Mouse (Mus musculus) brain, embryonic 14.5 days (tissue): Measurements from ENCODE around the gene Vps16. TPM values are rescaled to one million over a fixed set of nuclear protein-coding genes. Genes with fewer than 3 reads are reported as not detected.

Source experiments
- DNase-seq: peaks from one replicate; pipeline ENCODE4 v3.0.0-alpha.2; 2011; ENCODE audit warnings: low read depth
- CTCF ChIP-seq: fragments of 200-500 bp; IDR thresholded peaks from 2 replicates; pipeline ENCODE4 v1.5.1; 2012; ENCODE audit warnings: inconsistent platforms, mild to moderate bottlenecking, moderate library complexity, borderline replicate concordance; ENCODE audit not compliant: insufficient read depth, insufficient read length; ENCODE audit errors: extremely low read depth
- POLR2A ChIP-seq: fragments of 200-500 bp; IDR thresholded peaks from 2 replicates; pipeline ENCODE4 v1.6.1; 2012; ENCODE audit warnings: mild to moderate bottlenecking, inconsistent platforms, borderline replicate concordance; ENCODE audit not compliant: poor library complexity, insufficient read depth, insufficient read length, severe bottlenecking; ENCODE audit errors: extremely low read depth
- polyA plus RNA-seq: library from polyadenylated mRNA; depleted of rRNA; stranded (reverse); fragments of >200 nt; gene quantifications from 2 replicates; pipeline ENCODE4 v1.2.3, GENCODE M21; 2012; rRNA removed

Gene Vps16
- 114 and 169 TPM in 2 replicates for polyA plus RNA-seq

GRCm38 (mm10) chr2:130424126-130424853, at the start of gene Vps16, which contains the start of gene Pced1a:
Vps16 (plus strand) TSS chr2:130424339.
Pced1a (minus strand) TSS chr2:130424701.
- TF ChIP-seq CTCF (peak; percentile 60), POLR2A (no peak; the same call in 1 of the 2 replicates)
- peak; percentile 97 for DNase-seq

DNA sequence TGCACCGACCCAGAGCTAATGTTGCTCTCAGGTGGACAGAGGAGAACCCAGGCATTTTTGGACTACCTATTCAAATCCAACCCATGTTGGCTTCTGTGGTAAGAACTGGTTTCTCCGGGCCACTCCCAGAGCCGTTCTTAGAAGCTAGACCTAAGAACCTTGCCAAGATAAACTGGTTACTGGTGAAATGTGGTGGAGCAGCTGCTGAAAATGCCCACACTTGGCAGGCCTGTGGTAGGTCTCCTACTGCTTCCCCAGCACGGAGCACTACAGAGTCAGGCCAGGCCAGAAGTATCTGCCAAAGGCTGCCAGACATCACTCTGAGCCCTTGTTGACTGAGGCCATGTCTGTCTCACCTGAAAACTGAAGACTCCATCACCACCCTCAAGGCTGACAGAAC, 49.2 kb upstream of the Vps16 start:
- no peak for DNase-seq
- TF ChIP-seq POLR2A, result no peak
- TF ChIP-seq CTCF, result no peak

GRCm38 (mm10) chr2:130383205-130383604, 40.9 kb upstream of the Vps16 start:
- DNase-seq, result no peak
- TF ChIP-seq CTCF (no peak), POLR2A (no peak)

- DNase-seq, result no peak
These were observed 40.2 kb upstream of the Vps16 start for GRCm38 (mm10) chr2:130383895-130384294.

DNA sequence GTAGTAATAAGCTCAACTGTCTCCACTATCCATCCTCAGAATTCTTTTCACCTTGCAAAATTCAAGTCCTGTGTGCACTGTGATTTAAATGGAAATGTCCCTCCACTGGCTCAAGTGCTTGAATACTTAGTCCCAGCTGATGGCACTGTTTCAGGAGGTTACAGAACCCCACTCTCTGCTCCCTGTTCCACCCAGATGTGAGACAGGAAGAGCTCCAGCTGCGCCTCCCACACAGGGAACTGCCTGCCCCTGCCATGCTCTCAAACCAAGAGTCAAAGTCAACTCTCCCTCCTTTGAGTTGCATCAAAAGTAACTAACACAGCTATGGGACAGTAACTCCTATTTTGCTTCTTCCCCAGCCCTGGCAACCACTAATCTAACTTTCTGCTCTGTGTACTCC, 37.9 kb upstream of the Vps16 start:
- TF ChIP-seq CTCF, result no peak
- no peak for TF ChIP-seq POLR2A
- no peak for DNase-seq

More at GRCm38 (mm10) chr2:130383895-130384294, 40.2 kb upstream of the Vps16 start:
- no peak for TF ChIP-seq CTCF
- TF ChIP-seq POLR2A, result no peak

GRCm38 (mm10) chr2:130388796-130389195, 35.3 kb upstream of the Vps16 start:
- peak; percentile 23 for DNase-seq
- TF ChIP-seq POLR2A (no peak), CTCF (peak; percentile 17; the same call in 1 of the 2 replicates)

DNA sequence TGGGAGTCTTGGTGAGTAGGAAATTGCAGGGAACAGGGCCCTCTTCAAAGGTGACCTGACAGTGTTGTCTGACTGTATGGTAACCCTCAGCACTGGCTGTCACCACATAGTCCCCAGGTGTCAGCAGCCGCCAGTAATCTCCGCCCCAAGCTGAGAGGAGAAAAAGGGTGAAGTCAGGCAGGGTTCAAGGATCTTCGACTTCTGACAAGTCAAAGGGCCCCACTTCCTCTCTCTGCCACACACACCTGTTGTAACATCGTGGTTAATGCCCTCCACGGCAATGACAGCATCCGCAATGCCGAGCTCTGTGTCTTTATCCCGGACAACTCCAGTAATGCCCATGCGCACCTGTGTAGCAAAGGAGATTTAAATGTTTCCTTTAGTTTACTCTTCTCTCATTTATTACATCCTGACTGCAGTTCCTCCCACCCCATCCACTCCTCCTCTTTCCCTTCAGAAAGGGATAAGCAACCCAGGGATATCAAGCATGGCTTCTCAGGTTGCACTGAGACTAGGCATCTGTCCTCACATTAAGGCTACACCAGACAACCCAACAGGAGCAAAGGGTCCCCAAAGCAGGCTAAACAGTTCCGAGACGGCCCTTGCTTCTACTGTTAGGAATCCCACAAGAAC, 33.0 kb upstream of the Vps16 start:
- no peak for DNase-seq
- TF ChIP-seq POLR2A, result no peak
- TF ChIP-seq CTCF, result no peak

GRCm38 (mm10) chr2:130392836-130393235, 31.3 kb upstream of the Vps16 start:
- no peak for DNase-seq
- TF ChIP-seq POLR2A (no peak), CTCF (no peak)

DNA sequence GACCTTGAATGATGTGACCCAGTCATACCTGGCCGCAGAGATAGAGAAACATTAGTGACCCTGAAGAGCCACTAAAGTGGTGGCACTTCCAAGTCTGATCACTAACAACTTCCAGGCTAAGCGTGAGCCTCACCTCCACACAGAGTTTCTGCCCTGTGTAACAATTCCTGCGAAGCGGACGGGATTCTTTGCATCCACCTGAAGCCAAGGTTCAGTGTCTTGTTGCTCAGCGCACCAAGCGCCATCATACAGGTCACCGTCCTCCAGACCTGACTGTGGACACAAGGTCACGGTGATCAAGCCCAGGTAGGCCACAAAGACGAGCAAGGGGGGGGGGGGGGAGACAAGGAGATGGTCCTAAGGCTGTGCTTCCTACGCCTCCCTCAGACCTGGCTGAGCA, 28.4 kb upstream of the Vps16 start:
- DNase-seq, result no peak
- no peak for TF ChIP-seq POLR2A
- no peak for TF ChIP-seq CTCF

GRCm38 (mm10) chr2:130397186-130397985, 26.8 kb upstream of the Vps16 start, which contains the start of gene Cpxm1:
Cpxm1 (minus strand) TSS chr2:130397574.
- peak; percentile 69 for DNase-seq
- TF ChIP-seq CTCF (no peak), POLR2A (no peak)

GRCm38 (mm10) chr2:130398091-130398490, 26.0 kb upstream of the Vps16 start:
- TF ChIP-seq CTCF (no peak), POLR2A (no peak)
- DNase-seq, result no peak
